Mouse (Mus musculus) large intestine, adult 2 months (tissue): ENCODE measurements around the gene Lin9. TPM values are rescaled to one million over a fixed set of nuclear protein-coding genes. Genes with fewer than 3 reads are reported as not detected.
"Not testable (repeated sequence)": the region's sequence is repeated elsewhere in the genome, so short reads cannot be mapped to it uniquely, and the experiment has no call there.

ENCODE experiments used
- DNase-seq: peaks from one replicate; pipeline ENCODE4 v3.0.0-alpha.2; 2012; ENCODE audit warnings: low read depth, low spot score
- WGBS: fragments of 180-500 bp; shearing (Covaris S2); methylation state at CpG from one replicate; pipeline ENCODE4 v1.1.7; 2018; 5-methylcytosine and 5-hydroxymethylcytosine counted together
- polyA plus RNA-seq: library from polyadenylated mRNA; depleted of rRNA; stranded (reverse); fragments of >200 nt; gene quantifications from 2 replicates; pipeline ENCODE4 v1.2.3, GENCODE M21; 2012; rRNA removed

Lin9 gene
- 5.8 and 6.4 TPM in 2 replicates for polyA plus RNA-seq

DNA sequence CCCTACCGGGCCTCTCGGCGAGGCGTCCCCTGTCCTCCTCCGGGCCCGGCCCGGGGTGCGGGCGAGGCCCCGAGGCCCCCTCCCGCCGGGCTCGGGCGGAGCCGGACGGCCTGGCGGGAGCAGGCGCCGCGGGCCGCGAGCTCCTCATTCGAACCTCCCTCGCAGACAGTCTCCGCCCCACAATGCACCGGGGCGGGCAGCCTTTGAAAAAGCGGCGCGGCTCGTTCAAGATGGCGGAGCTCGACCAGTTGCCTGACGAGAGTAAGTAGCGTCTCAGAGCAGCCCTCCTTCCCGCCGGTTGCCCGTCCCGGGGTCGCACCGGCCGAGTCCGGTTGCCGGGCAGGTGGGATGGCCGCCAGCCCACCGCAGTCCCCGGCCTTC lies at the start of gene Lin9:
Lin9 (plus strand) TSS at position 14 of the 381 bp plus-strand sequence.
- WGBS, result 1% methylated on average over 47 of the region's 47 CpGs
- peak; percentile 82 for DNase-seq

DNA sequence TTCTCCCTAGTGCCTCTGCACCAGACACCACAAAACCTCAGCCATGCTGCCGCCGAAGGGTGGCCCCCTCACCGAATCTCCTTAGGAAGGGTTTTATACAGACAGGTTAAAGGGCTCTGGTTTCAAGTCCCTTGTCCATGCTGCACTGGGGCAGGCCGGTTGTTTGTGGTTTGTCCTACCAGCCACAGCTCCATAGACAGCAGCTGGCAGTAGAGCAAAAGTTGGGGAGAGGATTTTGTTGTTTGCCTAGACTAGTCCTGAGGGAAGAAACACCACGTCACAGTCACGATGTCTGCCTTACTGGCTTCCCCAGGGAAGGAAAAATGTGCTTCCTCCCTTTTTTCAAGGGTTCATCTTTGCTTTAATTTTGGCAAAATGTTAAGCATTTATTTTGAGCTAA lies 40.4 kb upstream of the Lin9 start:
- 80% methylated on average over 6 of the region's 6 CpGs for WGBS
- DNase-seq, result no peak

DNA sequence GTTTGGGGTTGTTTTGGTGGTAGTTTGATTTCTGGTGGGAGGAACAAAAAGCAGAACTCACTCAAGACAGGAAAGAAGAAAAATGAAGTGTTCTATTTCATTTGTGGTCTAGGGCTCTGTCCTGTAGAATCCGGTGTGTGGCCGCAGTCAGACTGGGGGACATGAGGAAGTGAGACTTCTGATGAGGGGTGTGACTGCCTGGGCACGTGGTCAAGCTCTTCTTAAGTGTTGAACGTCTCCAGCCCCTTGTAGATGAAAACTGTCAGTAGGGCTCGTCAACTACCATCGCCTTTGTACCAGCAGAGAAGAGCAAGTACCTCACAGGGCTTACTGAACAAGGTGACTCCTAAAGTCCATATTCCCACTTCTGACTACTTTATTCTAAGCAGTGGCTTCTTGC lies 39.1 kb upstream of the Lin9 start:
- DNase-seq, result no peak
- whole genome bisulfite sequencing, result 80% methylated on average over 6 of the region's 6 CpGs

DNA sequence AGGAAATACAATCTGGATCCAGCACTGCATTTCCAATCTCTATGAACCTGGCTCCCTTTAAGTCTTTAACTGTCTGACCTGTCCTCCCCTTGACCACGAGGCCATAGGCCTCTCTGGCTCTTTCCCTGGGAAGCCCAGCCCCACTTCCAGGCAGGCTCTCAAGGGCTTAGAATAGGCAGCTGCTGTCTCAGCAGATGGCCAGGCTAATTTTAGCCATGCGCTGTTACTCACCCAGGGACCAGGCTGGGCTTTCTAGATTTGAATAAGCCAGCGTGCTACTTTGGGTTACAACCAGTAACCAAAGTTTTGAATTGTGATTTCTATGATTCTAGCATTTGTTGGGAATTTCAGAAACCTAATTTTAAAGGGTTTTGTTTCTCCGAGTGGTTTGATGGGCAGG lies 36.4 kb upstream of the Lin9 start:
- DNase-seq, result no peak
- 70% methylated on average over 4 of the region's 4 CpGs for WGBS

DNA sequence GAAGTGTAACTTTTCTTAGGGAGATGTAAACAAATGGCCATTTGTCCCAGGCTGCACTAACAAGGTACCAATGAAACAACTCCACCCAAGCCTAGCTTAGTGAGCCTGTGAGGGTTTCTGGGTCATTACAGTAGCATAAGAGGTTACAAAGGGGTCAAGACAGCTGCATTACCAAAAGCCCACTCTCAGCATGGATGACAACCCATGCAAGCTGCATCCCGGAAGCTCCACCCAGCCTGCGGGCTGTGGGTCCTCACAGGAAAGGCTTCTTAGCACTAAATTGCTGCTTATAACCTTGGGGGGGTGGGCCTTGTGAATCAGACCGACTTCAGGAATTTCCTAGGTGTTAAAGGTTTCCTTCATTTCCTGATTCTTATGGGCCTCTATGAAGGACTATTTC lies 34.8 kb upstream of the Lin9 start:
- no peak for DNase-seq
- 57% methylated on average over 3 of the region's 3 CpGs for WGBS

DNA sequence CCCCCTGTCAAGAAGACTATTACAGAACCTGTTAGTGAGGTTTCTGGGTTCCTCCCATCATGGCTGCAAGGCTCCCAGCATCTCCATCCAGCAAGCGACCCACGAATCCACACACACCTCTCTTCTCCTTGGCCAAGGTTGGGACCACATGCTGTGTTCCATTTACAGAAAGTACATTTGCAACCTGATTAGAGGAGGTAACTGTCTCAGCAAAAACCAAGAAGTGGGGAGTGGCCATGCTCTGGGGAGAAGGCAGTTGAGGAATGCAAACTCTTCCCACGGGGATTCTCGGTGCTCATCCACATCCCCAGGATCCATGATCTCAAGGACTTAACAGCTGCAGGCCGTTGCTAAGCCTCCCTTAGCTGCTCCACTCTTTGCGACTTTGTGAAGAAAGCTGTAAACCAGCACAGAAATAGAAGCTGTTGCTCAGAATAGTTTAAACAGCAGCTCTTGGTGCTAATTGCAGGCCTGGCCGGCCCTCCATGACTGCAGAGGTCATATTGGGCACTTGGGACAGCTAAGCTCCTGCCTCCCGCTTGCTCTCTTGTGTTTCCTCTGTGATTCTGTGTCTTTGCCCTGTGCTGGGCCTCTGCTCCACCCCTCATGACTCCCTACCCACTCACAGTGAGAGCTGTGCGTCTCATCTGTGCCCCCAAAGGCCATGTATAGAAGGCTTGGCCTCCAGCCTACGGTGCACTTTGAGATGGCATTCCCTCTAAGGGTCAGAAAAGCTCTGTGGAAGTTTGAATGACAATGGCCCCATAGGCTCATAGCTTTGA lies 34.0 kb upstream of the Lin9 start:
- WGBS, result 68% methylated on average over 10 of the region's 10 CpGs
- no peak for DNase-seq

DNA sequence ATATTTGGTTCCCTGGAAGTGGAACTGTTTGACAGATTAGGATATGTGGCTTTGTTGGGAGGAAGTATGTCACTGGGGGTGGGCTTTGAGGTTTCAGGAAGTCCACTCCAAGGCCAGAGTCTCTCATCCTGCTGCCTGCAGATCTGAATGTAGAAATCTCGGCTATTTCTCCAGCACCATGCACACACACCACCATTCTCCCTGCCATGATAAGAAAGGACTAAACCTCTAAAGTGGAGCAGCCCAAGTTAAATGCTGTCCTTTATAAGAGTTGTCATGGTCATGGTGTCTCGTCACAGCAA lies 33.4 kb upstream of the Lin9 start:
- DNase-seq, result no peak
- WGBS, result 82% methylated on average over 2 of the region's 2 CpGs

DNA sequence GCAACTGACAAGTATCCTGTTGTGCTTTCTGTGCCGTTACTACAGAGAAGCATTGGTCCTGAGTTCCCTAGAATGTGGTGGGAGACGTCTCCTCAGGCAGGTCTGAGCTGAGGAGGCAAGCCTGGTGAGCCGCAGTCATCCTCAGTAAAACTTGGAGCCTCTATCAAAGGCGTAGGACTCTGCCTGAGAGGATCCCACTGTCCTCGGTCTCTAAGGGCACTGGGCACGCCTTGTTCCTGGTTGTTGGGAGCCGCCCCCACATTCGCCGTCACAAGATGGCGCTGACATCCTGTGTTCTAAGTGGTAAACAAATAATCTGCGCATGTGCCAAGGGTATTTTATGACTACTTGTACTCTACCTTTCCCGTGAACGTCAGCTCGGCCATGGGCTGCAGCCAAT lies 29.1 kb upstream of the Lin9 start:
- 94% methylated on average over 11 of the region's 14 CpGs for WGBS

DNA sequence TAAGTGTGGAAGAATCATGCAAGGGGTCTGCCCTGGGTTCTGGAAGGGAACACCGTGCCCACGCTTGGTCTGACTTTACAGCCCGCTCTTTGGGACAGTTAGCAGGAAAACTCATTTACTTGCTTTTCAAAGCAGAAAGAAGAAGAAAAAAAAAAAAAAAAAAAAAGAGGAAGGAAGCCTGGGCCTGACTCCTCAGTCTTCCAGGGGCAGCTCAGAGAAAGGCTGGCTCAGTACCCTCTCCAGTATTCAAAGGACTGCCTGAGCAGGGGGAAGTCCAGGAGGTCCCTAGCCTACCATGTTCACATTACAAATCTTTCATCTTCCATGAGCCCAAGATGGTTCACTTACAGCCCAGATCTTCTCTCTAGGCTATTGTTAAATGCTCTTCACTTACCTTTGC lies 24.2 kb upstream of the Lin9 start:
- 95% methylated on average over 3 of the region's 3 CpGs for WGBS
- no peak for DNase-seq

More for the DNA sequence above, 29.1 kb upstream of the Lin9 start:
- not testable (repeated sequence) for DNase-seq

DNA sequence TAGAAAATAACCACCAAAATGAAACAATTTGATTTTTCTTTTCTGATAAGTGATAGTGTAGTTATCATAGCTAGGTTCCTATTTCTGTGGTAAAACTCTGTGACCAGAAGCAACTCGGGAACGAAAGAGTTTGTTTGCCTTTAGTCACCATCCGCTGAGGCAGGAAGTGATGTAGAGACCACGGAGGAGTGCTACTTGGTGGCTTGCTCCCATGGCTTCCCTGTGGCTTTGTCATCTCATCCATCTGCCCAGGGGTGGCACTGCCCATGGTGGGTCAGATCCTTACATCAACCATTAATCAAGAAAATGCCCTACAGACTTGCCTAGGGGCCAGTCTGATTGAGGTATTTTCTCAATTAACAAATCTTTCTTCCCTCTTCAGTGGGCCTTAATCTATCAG lies 18.6 kb upstream of the Lin9 start:
- 66% methylated on average over 4 of the region's 4 CpGs for WGBS

DNA sequence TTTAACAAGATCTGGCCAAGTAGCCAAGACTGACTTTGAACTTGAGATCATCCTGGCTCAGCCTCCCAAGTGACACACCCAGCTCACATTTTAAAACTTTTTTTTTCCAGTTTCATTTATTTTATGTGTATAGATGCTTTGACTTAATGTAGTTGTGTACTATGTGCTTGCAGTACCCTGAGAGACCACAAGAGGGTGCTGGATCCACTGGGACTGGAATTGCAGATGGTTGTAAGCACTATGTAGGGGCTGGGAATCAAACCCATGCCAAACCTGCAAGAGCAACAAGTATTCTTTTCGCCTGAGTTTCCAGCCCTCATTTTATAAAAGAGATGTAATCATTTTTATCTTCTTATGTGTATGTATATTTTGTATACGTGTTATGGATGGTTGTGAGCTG lies 17.0 kb upstream of the Lin9 start:
- DNase-seq, result no peak
- 96% methylated on average over 2 of the region's 2 CpGs for WGBS

More for the DNA sequence above, 18.6 kb upstream of the Lin9 start:
- DNase-seq, result no peak

DNA sequence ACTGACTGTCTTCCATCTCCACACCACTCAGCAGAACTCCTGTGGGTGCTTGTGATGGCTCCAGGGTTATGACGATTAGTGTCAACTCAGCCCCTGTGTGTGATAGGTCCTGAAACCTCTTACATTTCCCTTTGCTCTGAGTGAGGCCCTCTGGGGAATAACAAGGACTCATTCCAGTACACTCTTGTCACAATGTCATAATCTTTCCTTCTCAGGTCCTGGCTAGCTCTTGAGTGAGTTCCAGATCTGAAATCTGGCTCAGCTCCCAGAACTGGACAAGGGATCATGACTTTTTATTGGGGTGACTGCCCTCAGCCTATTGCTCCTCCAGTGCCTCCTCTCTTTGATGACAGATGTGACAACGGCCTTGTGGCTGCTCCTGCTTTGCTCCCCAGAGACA lies 14.8 kb upstream of the Lin9 start:
- WGBS, result 39% methylated on average over 2 of the region's 2 CpGs
- DNase-seq, result no peak

DNA sequence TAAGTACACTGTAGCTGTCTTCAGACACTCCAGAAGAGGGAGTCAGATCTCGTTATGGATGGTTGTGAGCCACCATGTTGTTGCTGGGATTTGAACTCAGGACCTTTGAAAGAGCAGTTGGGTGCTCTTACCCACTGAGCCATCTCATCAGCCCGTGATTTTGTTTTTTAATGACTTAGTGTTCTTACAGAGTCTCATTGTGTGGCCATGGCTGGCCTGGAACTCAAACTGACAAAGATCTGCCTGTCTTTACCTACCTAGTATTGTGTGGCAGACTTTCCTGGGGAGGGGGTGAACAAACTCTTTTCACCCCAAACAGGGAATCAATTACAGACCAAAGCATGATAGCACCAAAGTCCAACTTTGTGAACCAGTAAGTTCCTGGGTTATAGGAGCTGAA lies 3.2 kb upstream of the Lin9 start:
- DNase-seq, result not testable (repeated sequence)
- 89% methylated on average over 2 of the region's 2 CpGs for WGBS

DNA sequence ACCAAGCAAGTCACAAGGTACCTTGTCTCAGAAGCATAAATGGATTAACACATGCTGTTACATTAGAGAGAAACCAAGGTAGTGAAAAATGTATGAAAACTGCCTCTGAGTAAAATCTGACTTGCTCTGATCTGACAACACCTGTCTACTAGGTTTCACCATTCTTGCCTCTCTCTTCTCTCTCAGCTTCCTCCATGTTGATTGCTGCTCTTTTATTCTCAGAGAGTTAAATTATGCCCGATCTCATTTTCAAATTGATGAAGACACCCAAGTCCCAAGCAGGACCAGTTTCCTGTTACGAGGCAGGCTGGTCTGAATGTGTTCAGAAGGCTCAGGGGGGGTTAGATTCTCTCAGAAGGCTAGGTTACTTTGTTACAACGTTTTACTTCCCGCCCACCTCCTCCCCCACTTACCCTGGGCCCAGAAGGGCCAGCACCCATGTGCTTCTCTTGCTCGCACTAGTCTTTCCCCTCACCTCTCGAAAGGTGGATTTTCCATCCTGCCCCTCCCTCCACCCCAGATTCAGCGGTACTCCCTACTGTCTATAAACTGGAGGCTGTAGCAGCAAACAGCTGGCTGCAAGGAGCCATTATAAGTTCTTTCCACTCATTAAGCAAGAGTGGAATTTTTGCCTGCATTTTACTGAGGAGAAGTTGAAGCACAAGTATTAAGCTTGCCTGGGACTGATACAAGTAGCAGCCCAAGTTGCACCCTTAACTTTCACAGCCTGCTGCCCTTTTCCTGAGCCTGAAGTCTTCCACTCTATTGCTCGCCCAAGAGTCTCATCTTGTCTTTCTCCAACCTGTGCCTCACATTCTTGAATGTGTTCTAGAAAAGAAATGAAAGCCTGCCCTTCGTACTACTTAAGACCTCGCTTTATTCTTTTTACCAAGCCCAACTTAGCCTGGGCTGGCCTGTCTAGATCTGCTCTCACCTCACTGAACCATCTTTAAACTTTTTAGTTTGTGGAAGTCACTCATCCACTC lies 1.2 kb upstream of the Lin9 start:
- no peak for DNase-seq
- 71% methylated on average over 10 of the region's 10 CpGs for WGBS

DNA sequence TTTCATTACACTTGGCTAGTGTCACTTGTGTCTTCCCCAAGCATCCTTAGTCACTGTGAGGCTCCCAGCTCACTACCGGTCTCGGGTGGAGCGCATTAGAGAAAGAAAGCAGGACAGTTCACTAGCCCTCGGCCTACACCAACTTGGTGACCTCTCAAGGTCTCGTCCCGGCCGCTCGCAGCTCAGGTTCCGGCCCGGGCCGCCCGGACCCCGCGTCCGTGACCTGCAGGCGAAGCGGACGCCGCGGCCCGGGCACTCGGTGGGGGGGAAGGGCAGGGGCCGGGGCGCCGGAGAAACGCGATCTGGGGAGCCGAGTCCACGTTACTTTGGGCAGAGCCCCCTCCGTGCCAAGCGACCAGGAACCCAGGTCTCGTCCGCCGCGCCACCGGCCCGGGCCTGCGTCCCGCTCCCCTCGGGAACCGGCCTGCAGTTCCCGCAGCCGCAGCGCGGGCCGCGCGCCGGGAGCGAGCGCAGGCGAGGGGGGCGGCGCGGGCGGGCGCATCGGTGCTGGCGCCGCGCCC lies 285 bp upstream of the Lin9 start:
- WGBS, result under 1% methylated on average over 61 of the region's 61 CpGs
- DNase-seq, result no peak

DNA sequence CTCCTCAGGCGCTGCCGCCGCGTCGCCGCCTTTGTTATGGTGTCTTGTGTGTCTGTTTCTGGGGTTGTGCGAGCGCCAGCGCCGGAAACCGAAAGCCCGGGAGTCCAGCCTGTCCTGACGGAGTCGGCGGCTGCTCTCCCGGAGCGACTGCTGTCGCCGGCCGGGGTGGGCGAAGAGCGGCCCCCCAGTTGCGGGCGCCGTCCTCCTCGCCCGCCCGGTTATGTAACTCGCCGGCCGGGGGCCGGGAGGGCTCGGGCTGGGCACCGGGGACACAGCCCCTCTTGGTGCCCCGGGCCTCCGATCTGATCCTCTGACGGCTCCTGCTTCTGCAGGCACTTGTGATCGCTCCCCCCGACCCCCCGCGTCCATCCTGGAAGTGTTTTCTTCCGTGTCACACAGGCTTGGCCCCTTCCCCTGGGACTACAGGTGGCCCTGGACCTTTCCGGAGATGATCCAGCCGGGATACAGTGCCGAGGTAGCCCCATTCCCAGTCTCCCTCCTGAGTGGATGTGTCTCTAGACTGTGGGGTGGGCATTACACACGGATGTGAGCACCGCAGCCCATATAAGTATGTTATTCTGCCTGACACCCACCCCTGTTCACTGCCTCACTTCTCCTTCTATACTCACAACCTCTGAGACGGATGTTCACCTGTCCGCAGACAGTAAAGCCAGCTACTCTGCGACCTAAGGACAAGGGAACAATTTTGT lies 723 bp downstream of the Lin9 start:
- WGBS, result under 1% methylated on average over 50 of the region's 50 CpGs

DNA sequence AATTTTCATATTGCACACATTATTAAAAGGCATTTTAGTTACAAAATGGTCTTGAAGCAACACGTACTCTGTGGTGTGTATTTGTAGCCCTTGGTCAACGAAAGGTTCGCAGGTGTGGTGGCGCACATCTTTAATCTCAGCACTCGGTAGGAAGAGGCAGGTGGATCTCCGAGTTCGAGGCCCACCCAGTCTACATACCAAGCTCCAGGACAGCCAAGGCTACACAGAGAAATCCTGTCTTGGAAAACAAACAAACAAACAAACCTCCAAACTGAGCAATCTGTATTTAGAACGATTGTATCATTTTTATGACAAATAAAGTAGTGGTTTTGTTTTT lies 1.2 kb downstream of the Lin9 start:
- DNase-seq, result no peak
- WGBS, result 42% methylated on average over 8 of the region's 8 CpGs

More for the DNA sequence above, 723 bp downstream of the Lin9 start:
- DNase-seq, result no peak

DNA sequence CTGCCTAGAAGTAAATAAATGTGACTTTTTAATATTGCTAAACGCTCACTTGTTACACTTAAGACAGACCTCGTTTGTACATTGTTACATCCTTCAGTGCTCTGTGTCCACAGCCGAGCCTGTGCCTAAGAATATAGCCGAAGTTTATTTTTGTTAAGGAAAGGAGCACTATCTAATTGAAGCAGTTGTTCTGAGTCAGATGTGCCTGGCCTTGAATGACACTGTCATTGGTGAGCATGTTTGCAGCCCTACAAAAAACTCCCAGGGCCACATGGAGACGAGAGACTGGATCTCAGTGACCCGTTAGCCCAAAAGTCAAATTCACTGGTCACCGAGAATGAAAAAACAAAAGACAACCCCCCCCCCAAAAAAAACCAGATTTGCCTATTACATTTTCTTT lies 50.3 kb downstream of the Lin9 start:
- WGBS, result 89% methylated on average over 7 of the region's 7 CpGs

DNA sequence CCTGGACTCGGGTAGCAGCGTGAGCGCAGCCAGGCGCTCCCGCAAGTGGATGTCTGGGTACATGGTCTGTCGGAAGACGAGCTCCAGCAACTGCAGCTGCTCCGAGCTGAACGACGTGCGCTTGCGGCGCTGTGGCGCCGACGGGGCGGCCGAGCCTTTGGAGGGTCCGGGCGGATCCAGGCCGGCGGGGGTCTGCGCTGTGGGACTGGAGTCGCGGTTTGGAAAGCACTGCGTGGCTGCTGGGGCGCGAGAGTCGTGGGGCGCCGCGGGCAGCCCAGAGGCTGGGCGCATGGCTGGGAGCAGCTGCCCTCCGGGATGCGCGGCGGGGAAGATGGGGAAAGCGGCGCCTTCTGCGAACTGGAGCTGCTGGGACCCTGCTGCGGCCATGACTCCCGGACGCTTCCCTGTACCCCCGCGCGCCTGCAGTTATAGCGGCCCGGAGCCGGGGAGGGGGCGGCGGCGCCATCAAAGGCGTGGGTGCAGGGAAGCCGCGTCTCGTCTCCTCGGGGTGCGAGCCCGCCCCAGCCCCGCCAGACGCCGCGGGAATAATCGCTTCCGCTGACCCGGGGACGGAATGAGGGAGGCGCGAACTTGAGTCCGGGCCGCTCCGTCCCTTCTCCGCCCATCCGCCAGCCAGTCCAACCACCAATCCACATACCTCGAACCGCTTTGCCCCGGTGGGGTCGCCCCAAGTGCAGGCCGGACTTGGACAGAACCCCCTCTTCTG lies 55.8 kb downstream of the Lin9 start, which contains the start of gene Mixl1:
Mixl1 (minus strand) TSS at position 409 of the 727 bp plus-strand sequence.
- DNase-seq, result no peak
- WGBS, result 2% methylated on average over 76 of the region's 79 CpGs

More for the DNA sequence above, 50.3 kb downstream of the Lin9 start:
- no peak for DNase-seq
